Mouse (Mus musculus): ENCODE data around the gene A730071L15Rik.

A730071L15Rik gene

DNA sequence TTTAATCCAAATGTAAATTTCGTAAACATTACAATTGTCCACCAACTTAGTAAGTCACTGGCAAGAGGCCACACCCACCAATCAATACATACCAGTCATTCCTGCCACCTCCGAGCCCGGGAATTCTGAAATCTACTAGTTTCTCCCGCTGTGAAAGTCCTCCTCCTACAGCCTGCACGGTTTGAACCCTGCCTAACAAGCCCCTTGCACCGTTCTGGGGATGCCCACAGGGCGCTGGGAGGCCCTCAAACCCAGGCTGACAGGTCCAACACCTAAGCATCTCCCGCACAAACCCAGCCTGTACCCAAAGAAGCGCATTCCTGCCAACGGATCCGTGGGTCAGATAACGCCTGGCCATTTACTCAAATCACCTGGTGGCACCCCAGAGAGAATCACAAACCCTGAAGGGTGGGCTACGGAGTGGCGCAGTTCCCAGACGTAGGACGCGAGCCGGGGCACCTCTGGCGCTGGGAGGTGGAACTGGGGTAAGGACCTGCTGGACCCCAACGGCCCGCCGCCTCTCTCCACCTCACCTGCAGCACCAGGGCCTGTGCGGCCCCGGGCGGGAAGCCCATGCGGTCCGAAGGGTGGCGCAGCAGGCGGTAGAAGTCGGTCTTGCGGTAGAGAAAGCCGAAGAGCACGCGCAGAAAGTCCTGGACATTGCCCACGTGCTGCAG is at the start of gene A730071L15Rik:
Gene A730071L15Rik (plus strand): TSS at position 620 of the 677 bp plus-strand sequence.
- no peak for DNase-seq

GRCm38 (mm10) chr11:6152864-6153263 is 47.0 kb upstream of the A730071L15Rik start:
- no peak for DNase-seq

DNA sequence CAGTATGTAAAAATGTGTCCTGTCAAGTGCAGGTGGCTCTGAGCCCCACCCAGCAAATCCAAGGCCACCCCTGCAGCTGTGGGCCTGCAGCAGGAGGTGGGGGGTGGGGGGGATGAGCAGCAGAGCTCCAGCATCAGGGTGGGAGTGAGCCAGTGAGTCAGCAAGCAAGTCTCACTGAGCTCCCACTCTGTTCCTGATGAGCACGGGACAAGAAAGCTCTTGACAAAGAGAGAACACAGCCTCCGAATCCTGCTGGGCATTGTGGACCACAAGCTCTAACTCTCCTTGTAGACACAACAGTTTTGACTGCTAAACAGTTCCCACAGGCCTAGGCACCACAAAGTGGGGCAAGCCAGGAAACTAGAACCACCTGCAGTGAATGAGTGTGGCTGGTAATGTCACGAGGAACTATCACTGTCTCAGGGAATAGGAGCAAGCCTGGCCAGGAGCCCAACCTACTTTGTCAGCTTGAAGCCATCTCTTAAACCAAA is 45.6 kb upstream of the A730071L15Rik start:
- no peak for DNase-seq

DNA sequence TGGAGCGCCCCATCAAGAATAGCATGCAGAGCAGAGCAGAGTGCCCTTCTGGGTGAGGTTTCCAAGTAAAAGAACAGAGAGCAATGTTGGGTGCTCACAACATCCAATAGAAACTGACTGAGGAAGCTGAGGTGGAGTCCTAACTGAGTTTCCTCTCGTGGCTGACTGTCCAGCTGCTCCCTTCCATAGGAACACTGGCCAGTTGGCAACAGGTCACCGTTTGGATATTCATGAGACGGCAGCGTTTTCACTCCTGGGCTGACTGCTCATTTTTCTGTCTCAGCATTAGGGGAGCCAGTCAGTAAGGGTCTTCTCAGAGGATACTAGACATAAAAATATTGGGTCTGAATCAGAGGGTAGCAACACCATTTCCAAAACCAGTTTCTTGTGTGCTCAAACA is 43.2 kb upstream of the A730071L15Rik start:
- DNase-seq, result no peak

- peak; percentile 77 for DNase-seq
Observed at GRCm38 (mm10) chr11:6157119-6157518, 42.7 kb upstream of the A730071L15Rik start.

DNA sequence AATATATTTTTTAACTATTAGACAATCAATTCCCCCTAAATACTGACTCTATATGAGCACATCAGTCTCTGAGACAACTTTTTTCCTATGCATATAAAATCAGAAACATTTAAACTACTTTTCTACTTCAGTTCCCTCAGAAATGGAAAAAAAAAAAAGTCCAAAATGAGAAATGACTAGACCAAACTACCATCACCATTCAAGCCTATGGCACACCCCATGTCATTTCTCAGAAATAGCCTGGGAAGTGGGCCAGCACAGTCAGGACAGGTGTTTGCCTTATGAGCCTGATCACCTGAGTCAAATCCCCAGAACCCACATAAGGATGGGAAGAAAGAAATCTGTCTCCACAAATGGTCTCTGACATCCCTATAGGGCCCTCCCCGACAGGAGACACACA is 41.3 kb upstream of the A730071L15Rik start:
- DNase-seq, result no peak

DNA sequence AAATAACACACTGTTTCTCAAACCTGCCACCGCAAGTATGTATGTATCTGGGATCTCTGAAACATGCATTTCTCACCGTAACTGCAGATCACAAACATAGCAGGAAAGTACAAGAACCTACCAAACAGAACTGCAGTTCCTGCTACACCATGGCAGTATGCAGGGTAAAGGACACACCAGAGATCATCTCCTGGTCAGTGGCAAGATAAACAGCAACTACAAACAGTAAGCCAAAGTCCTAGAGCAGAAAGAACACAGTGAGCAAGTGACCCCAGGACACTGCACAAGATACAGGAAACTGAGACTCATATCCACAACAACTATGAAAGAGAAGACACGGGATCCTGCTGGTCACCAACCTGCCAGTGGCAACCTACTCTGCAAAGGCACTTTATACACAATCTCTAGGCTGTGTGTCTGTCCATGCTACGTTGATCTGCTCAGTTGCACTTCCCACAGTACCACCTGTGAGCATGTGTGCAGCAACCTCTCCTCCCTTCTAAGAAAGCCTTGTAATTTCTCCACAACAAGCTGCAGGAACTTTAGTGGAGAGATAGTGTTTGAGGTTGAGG is 40.0 kb upstream of the A730071L15Rik start:
- no peak for DNase-seq

- no peak for DNase-seq
Observed at GRCm38 (mm10) chr11:6160663-6161271, 39.1 kb upstream of the A730071L15Rik start.

DNA sequence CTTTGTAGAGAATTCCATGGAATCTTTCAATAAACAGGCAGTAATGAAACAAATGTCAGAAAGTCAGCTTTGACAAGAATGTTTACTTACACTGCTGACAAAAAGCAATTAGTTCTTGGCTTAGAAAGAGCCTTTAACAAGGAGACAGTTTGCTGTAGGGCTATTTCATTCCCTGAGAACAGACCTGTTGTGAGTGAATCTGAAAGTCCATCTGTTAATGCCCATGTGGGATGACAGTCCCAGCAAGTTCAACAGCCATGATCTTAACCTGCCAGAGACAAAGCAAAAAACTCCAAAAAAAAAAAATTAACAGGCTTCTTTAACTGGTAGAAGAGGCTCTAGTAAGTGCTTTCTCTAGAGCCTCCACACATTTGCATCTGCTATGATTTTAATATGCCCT is 38.3 kb upstream of the A730071L15Rik start:
- no peak for DNase-seq

DNA sequence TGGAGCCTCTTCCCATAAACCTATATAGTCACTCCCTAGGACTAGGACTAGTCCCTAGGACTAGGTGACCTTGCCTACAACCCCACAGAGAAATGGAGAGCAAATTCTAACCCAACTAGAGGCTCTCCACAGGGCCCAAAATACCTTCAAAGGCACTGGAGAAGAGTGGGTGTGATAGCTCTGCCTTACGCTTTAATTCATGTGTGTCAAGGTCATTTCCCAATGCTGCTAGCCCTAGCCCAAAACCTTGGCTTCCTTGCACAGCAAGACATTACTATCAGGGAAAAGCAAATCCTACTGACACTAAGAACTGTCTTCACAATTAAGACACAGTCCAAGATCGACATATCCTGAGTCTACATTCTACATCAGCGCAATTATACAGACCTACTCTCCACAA is 36.8 kb upstream of the A730071L15Rik start:
- DNase-seq, result no peak

GRCm38 (mm10) chr11:6163706-6164105 is 36.1 kb upstream of the A730071L15Rik start:
- no peak for DNase-seq

GRCm38 (mm10) chr11:6164781-6165180 is 35.0 kb upstream of the A730071L15Rik start:
- DNase-seq, result no peak

GRCm38 (mm10) chr11:6165391-6166081 is 34.3 kb upstream of the A730071L15Rik start:
- DNase-seq, result no peak

DNA sequence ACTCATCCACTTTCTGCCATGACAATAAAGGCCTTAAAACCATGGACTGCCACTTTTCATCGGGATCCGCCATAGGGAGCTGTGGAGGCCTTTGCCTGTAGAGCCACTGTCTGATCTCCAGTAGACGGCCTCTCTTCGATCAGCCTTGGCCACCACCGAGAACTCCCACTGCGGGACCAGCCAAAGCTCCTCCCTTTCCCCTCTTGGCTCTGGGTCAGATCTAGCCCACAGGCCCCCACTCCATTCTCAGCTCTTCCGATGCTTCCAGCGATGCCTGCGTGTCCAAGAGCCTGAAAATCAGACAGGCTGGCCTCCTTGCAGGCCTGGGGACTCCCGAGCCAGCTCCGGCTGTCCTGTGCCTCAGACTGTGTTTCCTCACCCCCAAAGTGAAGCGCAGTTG is 33.5 kb upstream of the A730071L15Rik start:
- no peak for DNase-seq

DNA sequence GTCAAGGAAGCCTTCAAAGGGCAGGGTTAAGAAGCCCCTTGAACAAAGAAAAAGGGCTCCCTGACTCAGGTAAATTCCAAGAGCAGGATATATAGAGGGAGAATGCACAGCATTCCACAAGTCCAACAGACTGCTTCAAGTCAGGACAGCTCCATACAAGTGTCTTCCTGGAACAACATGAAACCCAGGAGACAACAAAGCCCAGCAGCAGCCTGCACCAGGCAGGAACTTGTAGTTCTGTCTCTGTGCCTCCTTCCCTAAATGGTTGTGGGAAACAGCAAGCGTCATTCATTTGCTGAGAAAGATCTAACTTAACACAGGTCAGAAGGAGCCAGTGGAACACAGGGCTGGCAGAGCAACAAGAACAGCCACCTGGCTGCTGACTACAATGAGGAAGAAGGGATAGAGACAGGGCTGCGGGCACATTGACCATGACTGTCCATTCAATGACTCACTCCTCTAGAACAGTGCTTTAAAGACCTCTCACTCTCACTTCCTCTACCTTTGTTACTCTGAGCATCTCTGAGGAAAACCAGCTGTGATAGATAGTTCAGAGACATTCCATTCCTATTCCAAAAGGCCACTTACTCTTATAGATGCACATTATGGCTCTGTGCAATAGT is 30.7 kb upstream of the A730071L15Rik start:
- no peak for DNase-seq

GRCm38 (mm10) chr11:6174719-6175118 is 25.1 kb upstream of the A730071L15Rik start:
- no peak for DNase-seq

- no peak for DNase-seq
Observed at GRCm38 (mm10) chr11:6175506-6175905, 24.3 kb upstream of the A730071L15Rik start.

GRCm38 (mm10) chr11:6177781-6178420 is 21.9 kb upstream of the A730071L15Rik start:
- no peak for DNase-seq

- no peak for DNase-seq
Observed at GRCm38 (mm10) chr11:6178673-6179166, 21.1 kb upstream of the A730071L15Rik start.

DNA sequence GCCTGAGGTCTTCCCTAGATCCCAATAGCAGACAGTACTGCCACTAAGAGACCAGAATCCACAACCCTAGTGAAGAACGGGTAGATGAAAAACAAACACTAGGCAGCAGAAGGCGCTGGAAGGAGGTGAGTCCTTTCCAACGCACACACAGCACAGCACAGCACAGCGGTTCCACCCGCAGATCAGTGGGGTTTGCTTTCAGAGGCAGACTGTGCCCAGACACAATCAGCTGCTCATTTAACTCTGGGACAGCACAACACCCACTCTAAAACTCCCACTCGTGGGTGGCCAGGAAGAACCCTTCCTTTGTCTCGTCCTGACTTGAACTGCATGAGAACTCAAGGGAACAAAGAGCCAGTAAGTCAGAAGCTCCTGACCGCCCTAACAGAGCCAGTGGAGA is 20.6 kb upstream of the A730071L15Rik start:
- DNase-seq, result no peak

- no peak for DNase-seq
Observed at GRCm38 (mm10) chr11:6180811-6181399, 18.9 kb upstream of the A730071L15Rik start.

GRCm38 (mm10) chr11:6183246-6183645 is 16.6 kb upstream of the A730071L15Rik start:
- DNase-seq, result no peak
